Mouse (Mus musculus): ENCODE measurements around the gene Nsd2. TPM values are rescaled to one million over a fixed set of nuclear protein-coding genes. Genes with fewer than 3 reads are reported as not detected.

Nsd2 gene
- 10 to 100 TPM; 16.4 to 18.4 TPM for polyA plus RNA-seq (2012; fragmentation: generic; extraction: Trizol)

GRCm38 (mm10) chr5:33819876-33820732 lies at the start of gene Nsd2:
Gene Nsd2 (plus strand): TSS chr5:33820725.

GRCm38 (mm10) chr5:33782345-33782998 lies 38.1 kb upstream of the Nsd2 start, which contains the start of gene Letm1:
Gene Letm1 (minus strand): TSS chr5:33782817.

GRCm38 (mm10) chr5:33936120-33936707 lies 115.7 kb downstream of the Nsd2 start, which contains the start of gene Nelfa:
Gene Nelfa (minus strand): TSS chr5:33936413.

Other genes with a start within 250 kb of the Nsd2 start
- gene Fam53a, start 191.1 kb upstream of the Nsd2 start, polyA plus RNA-seq (2012; fragmentation: generic; extraction: Trizol): 10 to 100 TPM; 31.8 to 32.1 TPM
- under 1 TPM; 0.08 to 0.34 TPM for gene Gm9903, start 190.8 kb upstream of the Nsd2 start, polyA plus RNA-seq (2012; fragmentation: generic; extraction: Trizol)
- 10 to 100 TPM in 1 of 2 experiments, 1 to 10 TPM in 1; 7.8 to 18.3 TPM for gene Slbp, start 168.2 kb upstream of the Nsd2 start, polyA plus RNA-seq (2012; fragmentation: generic; extraction: Trizol)
- 100 to 1,000 TPM in 1 of 2 experiments, 10 to 100 TPM in 1; 56.2 to 109 TPM for gene Tacc3, start 162.6 kb upstream of the Nsd2 start, polyA plus RNA-seq (2012; fragmentation: generic; extraction: Trizol)
- 10 to 100 TPM in 1 of 2 experiments, 1 to 10 TPM in 1; 8.9 to 21.3 TPM for gene Tmem129, start 162.3 kb upstream of the Nsd2 start, polyA plus RNA-seq (2012; fragmentation: generic; extraction: Trizol)
- gene Fgfr3, start 99.1 kb upstream of the Nsd2 start, polyA plus RNA-seq (2012; fragmentation: generic; extraction: Trizol): 1 to 10 TPM in 1 of 2 experiments, under 1 TPM in 1; 0.12 to 1.5 TPM
- gene Letm1, start 37.9 kb upstream of the Nsd2 start, polyA plus RNA-seq (2012; fragmentation: generic; extraction: Trizol): 10 to 100 TPM; 17.4 to 20.8 TPM
- 10 to 100 TPM; 12.0 to 20.6 TPM for gene Nelfa, start 115.7 kb downstream of the Nsd2 start, polyA plus RNA-seq (2012; fragmentation: generic; extraction: Trizol)
- 100 to 1,000 TPM in 1 of 2 experiments, 10 to 100 TPM in 1; 61.9 to 152 TPM for gene Gm1673, start 162.7 kb downstream of the Nsd2 start, polyA plus RNA-seq (2012; fragmentation: generic; extraction: Trizol)
- gene Nat8l, start 175.3 kb downstream of the Nsd2 start, polyA plus RNA-seq (2012; fragmentation: generic; extraction: Trizol): under 1 TPM in 1 of 2 experiments, not detected in 1; 0.01 TPM

Data from C3H10T1/2 (cell line).